Mouse (Mus musculus): ENCODE results near the gene Rab11fip5.

- TF ChIP-seq CTCF (IDR thresholded peaks at IDR 0.05; ENCODE audit: extremely low read depth, insufficient read length, insufficient replicate concordance, low read depth, low read length) (no peak), POLR2A (IDR thresholded peaks at IDR 0.05; ENCODE audit: low read depth, low read length) (no peak)
These were observed 34.6 kb upstream of the Rab11fip5 start for GRCm38 (mm10) chr6:85409003-85409402.
